8 mouse cellular contexts compared by ENCODE assay signal in the genomic region with DNA sequence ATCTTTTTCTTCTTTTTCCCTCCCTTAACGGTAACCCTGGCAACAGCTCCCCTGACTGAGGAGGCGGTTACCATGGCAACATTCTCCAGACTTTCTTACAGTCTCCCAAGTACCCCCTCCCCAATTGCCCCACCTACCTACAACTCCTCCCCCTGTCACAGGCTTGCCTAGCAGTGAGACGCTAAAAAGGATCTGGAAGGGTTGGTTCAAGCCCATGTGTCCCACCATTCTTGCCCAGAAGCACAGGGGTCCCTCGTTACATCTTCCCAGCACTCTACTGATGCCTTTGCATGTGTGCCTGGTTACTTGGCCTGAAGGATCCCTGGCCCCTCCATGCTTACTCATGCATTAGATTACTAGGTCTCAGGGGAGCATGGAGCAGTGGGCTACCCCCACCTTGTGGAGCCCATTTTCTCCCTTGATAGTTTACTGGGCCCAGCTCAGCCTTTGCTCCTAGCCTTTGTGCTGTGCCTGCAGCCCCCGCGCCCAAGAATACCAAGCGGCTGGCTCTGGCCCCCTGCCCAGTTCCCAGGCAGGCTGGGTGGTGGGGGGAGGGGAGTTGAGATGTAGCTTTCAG. TPM values are rescaled to one million over a fixed set of nuclear protein-coding genes. Genes with fewer than 3 reads are reported as not detected.
DNase-seq lines count a peak whose midpoint lies in the region; ATAC-seq and TF ChIP-seq lines count a peak whose summit lies in the region.

No protein-coding gene starts in this region.

- H3K27me3 ChIP-seq in forebrain, embryonic 14.5 days (replicated peaks; ENCODE audit: control insufficient read depth, insufficient read depth, low read length), result no peaks in the 10 kb centered on the region
- no peaks in the 10 kb centered on the region for H3K27me3 ChIP-seq in neural tube, embryonic 11.5 days (ENCODE audit: control insufficient read depth, insufficient read depth, low read length)

- no peak for TF ChIP-seq POLR2A in brain, embryonic 14.5 days (IDR thresholded peaks at IDR 0.05; ENCODE audit: borderline replicate concordance, extremely low read depth, insufficient read depth, insufficient read length, poor library complexity, severe bottlenecking)

- intact Hi-C loops in gastrocnemius, postnatal 36 days (cut with DNase I), result loop anchor here (10.0 kb wide), 1 partner anchor 56 kb away; a partner anchor contains a TSS

- peak overlapping the region; percentile 10; the same call in 1 of the 2 replicates for H3K4me3 ChIP-seq in forebrain, embryonic 14.5 days (ENCODE audit: low read depth, low read length)
- H3K4me3 ChIP-seq in neural tube, embryonic 11.5 days (ENCODE audit: low read depth, low read length), result no peak overlapping the region

- H3K4me2 ChIP-seq in forebrain, embryonic 14.5 days (ENCODE audit: low read length), result peak overlapping the region; percentile 79
- peak overlapping the region; percentile 32 for H3K4me2 ChIP-seq in neural tube, embryonic 11.5 days (ENCODE audit: low read depth)

- TF ChIP-seq CTCF in brain, embryonic 14.5 days (IDR thresholded peaks at IDR 0.05; ENCODE audit: borderline replicate concordance, extremely low read depth, insufficient read depth, insufficient read length), result no peak

- H3K4me1 ChIP-seq in forebrain, embryonic 14.5 days (ENCODE audit: control insufficient read depth, insufficient read depth, low read length), result peaks cover 52% of the 10 kb centered on the region
- H3K4me1 ChIP-seq in neural tube, embryonic 11.5 days (ENCODE audit: control insufficient read depth, insufficient read depth, low read length), result peaks cover 39% of the 10 kb centered on the region

- peak; percentile 45 for DNase-seq in gastrocnemius, postnatal 10 days
- no peak for DNase-seq in gastrocnemius, postnatal 36 days
- peak; percentile 98 for DNase-seq in brain, embryonic 14.5 days (ENCODE audit: low read depth)
- peak; percentile 98 for DNase-seq in forebrain, embryonic 14.5 days (ENCODE audit: low spot score)
- DNase-seq in layer of hippocampus, postnatal 25 days (ENCODE audit: extremely low spot score in 1 of 2, low spot score in 1 of 2), result peak; percentile 59 to 74
- peak; percentile 64 for DNase-seq in neural tube, embryonic 11.5 days (ENCODE audit: low spot score)
- DNase-seq in liver, result no peak

- WGBS in forebrain, embryonic 14.5 days, result 3% methylated on average over 7 of the region's 7 CpGs
- WGBS in neural tube, embryonic 11.5 days, result 34% methylated on average over 7 of the region's 7 CpGs

- no peaks in the 10 kb centered on the region for H3K9me3 ChIP-seq in forebrain, embryonic 14.5 days (replicated peaks; ENCODE audit: control insufficient read depth, low read length)
- H3K9me3 ChIP-seq in neural tube, embryonic 11.5 days (ENCODE audit: control insufficient read depth, low read length), result no peaks in the 10 kb centered on the region

- H3K9ac ChIP-seq in forebrain, embryonic 14.5 days (ENCODE audit: low read length), result peak overlapping the region; percentile 35
- 0 out of 2 replicates have a peak overlapping the region, but pooled peaks have one; percentile 32 for H3K9ac ChIP-seq in neural tube, embryonic 11.5 days (ENCODE audit: low read length)

- peaks cover 47% of the 10 kb centered on the region for H3K36me3 ChIP-seq in forebrain, embryonic 14.5 days (ENCODE audit: control insufficient read depth, insufficient read depth, low read length)
- peaks cover 6% of the 10 kb centered on the region; the same call in 1 of the 2 replicates for H3K36me3 ChIP-seq in neural tube, embryonic 11.5 days (ENCODE audit: control insufficient read depth, insufficient read depth, low read length)

- peak overlapping the region; percentile 99 for H3K27ac ChIP-seq in forebrain, embryonic 14.5 days (ENCODE audit: low read depth, low read length)
- H3K27ac ChIP-seq in neural tube, embryonic 11.5 days (ENCODE audit: low read depth, low read length), result peak overlapping the region; percentile 89

- ATAC-seq in forebrain, embryonic 14.5 days, result peak; percentile 77
- peak; percentile 48 for ATAC-seq in neural tube, embryonic 11.5 days (ENCODE audit: insufficient read depth, low FRiP score, low TSS enrichment)
- ATAC-seq in erythroid progenitor cell, adult 5-6 weeks (replicated peaks; ENCODE audit: low FRiP score, poor library complexity, severe bottlenecking), result no peak

RNA-seq across cellular contexts. Expression of a gene that starts 5.6 kb away (rescaled TPM):
- 10 to 100 TPM; 72.5 to 82.1 TPM for total RNA-seq in gastrocnemius, postnatal 10 days (2021)
- total RNA-seq in gastrocnemius, postnatal 36 days (2021), result 10 to 100 TPM; 22.5 to 28.4 TPM
- polyA plus RNA-seq in brain, embryonic 14.5 days (2012; rRNA removed), result 308 and 321 TPM in 2 replicates
- polyA plus RNA-seq in forebrain, embryonic 14.5 days (2014; fragmentation: Nextera tagmentation; extraction: Ambion mirVana), result 433 and 436 TPM in 2 replicates
- total RNA-seq in layer of hippocampus, postnatal 25 days (2021), result 100 to 1,000 TPM; 395 to 445 TPM
- 249 and 272 TPM in 2 replicates for polyA plus RNA-seq in neural tube, embryonic 11.5 days (2014; fragmentation: Nextera tagmentation; extraction: Ambion mirVana)
- total RNA-seq in erythroid progenitor cell, adult 5-6 weeks (2015; ENCODE audit: low replicate concordance), result 5.4 and 12.2 TPM in 2 replicates
- total RNA-seq in erythroid progenitor cell, adult 5-6 weeks (2017; ENCODE audit: low replicate concordance), result 3.3 and 6.0 TPM in 2 replicates

RNA-seq across cellular contexts. Expression of a gene that starts 18.7 kb away (rescaled TPM):
- total RNA-seq in gastrocnemius, postnatal 10 days (2021), result 1,000 to 10,000 TPM; 4,961 to 5,359 TPM
- 1,000 to 10,000 TPM; 4,749 to 5,131 TPM for total RNA-seq in gastrocnemius, postnatal 36 days (2021)
- 2.6 and 3.9 TPM in 2 replicates for polyA plus RNA-seq in brain, embryonic 14.5 days (2012; rRNA removed)
- 3.8 and 4.0 TPM in 2 replicates for polyA plus RNA-seq in forebrain, embryonic 14.5 days (2014; fragmentation: Nextera tagmentation; extraction: Ambion mirVana)
- under 1 TPM; 0.49 to 0.52 TPM for total RNA-seq in layer of hippocampus, postnatal 25 days (2021)
- 2.2 and 2.5 TPM in 2 replicates for polyA plus RNA-seq in neural tube, embryonic 11.5 days (2014; fragmentation: Nextera tagmentation; extraction: Ambion mirVana)
- not detected in 2 replicates for total RNA-seq in erythroid progenitor cell, adult 5-6 weeks (2015; ENCODE audit: low replicate concordance)
- total RNA-seq in erythroid progenitor cell, adult 5-6 weeks (2017; ENCODE audit: low replicate concordance), result not detected in 2 replicates

RNA-seq across cellular contexts. Expression of a gene that starts 53.1 kb away (rescaled TPM):
- 100 to 1,000 TPM; 132 to 146 TPM for total RNA-seq in gastrocnemius, postnatal 10 days (2021)
- total RNA-seq in gastrocnemius, postnatal 36 days (2021), result 100 to 1,000 TPM; 165 to 181 TPM
- polyA plus RNA-seq in brain, embryonic 14.5 days (2012; rRNA removed), result 76.6 and 84.5 TPM in 2 replicates
- 76.1 and 83.1 TPM in 2 replicates for polyA plus RNA-seq in forebrain, embryonic 14.5 days (2014; fragmentation: Nextera tagmentation; extraction: Ambion mirVana)
- total RNA-seq in layer of hippocampus, postnatal 25 days (2021), result 100 to 1,000 TPM; 107 to 115 TPM
- 105 and 113 TPM in 2 replicates for polyA plus RNA-seq in neural tube, embryonic 11.5 days (2014; fragmentation: Nextera tagmentation; extraction: Ambion mirVana)
- total RNA-seq in erythroid progenitor cell, adult 5-6 weeks (2015; ENCODE audit: low replicate concordance), result 77.5 TPM in 2 replicates
- total RNA-seq in erythroid progenitor cell, adult 5-6 weeks (2017; ENCODE audit: low replicate concordance), result 141 and 176 TPM in 2 replicates

RNA-seq across cellular contexts. Expression of a gene that starts 57.3 kb away (rescaled TPM):
- total RNA-seq in gastrocnemius, postnatal 10 days (2021), result under 1 TPM; 0.61 to 0.66 TPM
- under 1 TPM; 0.51 to 0.72 TPM for total RNA-seq in gastrocnemius, postnatal 36 days (2021)
- 0.05 and 0.08 TPM in 2 replicates for polyA plus RNA-seq in brain, embryonic 14.5 days (2012; rRNA removed)
- 0.08 and 0.12 TPM in 2 replicates for polyA plus RNA-seq in forebrain, embryonic 14.5 days (2014; fragmentation: Nextera tagmentation; extraction: Ambion mirVana)
- not detected for total RNA-seq in layer of hippocampus, postnatal 25 days (2021)
- polyA plus RNA-seq in neural tube, embryonic 11.5 days (2014; fragmentation: Nextera tagmentation; extraction: Ambion mirVana), result not detected in 2 replicates
- not detected in 2 replicates for total RNA-seq in erythroid progenitor cell, adult 5-6 weeks (2015; ENCODE audit: low replicate concordance)
- total RNA-seq in erythroid progenitor cell, adult 5-6 weeks (2017; ENCODE audit: low replicate concordance), result not detected in 2 replicates

Comparison
In these comparisons a context has a peak if more than half of its experiments do, and no peak if none do; other contexts are left out.
1. DNase-seq: peak in gastrocnemius, postnatal 10 days (single experiment), brain, embryonic 14.5 days (single experiment), forebrain, embryonic 14.5 days (single experiment), layer of hippocampus, postnatal 25 days (2 of 2) and neural tube, embryonic 11.5 days (single experiment); none in gastrocnemius, postnatal 36 days (0 of 2) and liver (single experiment).
2. RNA of a gene that starts 5.6 kb away (total RNA-seq): 395 to 445 TPM in layer of hippocampus, postnatal 25 days; 72.5 to 82.1 TPM in gastrocnemius, postnatal 10 days, 22.5 to 28.4 TPM in gastrocnemius, postnatal 36 days and 3.3 to 12.2 TPM in erythroid progenitor cell, adult 5-6 weeks; every median in the first group is over 4 times any median in the second.
3. RNA of a gene that starts 18.7 kb away (total RNA-seq): 4,961 to 5,359 TPM in gastrocnemius, postnatal 10 days and 4,749 to 5,131 TPM in gastrocnemius, postnatal 36 days; 0.49 to 0.52 TPM in layer of hippocampus, postnatal 25 days and not detected in erythroid progenitor cell, adult 5-6 weeks; every median in the first group is over 1,000 times any median in the second.